Mouse (Mus musculus) embryonic facial prominence, embryonic 11.5 days (tissue): Measurements from ENCODE around the gene Gm10486. TPM values are rescaled to one million over a fixed set of nuclear protein-coding genes. Genes with fewer than 3 reads are reported as not detected.
"Not testable (repeated sequence)": the region's sequence is repeated elsewhere in the genome, so short reads cannot be mapped to it uniquely, and the experiment has no call there.

Experiments
- ATAC-seq: fragments of 200-750 bp; cut with Nextera tagmentation; replicated peaks from 2 replicates; pipeline ENCODE4 v1.8.0; 2017; ENCODE audit warnings: low read depth; ENCODE audit not compliant: insufficient number of reproducible peaks, low FRiP score, low TSS enrichment
- DNase-seq: peaks from one replicate; pipeline ENCODE4 v3.0.0-alpha.2; 2015; ENCODE audit warnings: low spot score
- H3K27ac ChIP-seq: fragments of 300-500 bp; sonication (generic); replicated peaks from 2 replicates; pipeline ENCODE4 v1.5.1; 2014; ENCODE audit warnings: mild to moderate bottlenecking, low read depth, low read length, control low read depth
- H3K27me3 ChIP-seq: fragments of 300-500 bp; sonication (generic); 2 replicates; pipeline ENCODE4 v1.6.1; 2014; ENCODE audit warnings: mild to moderate bottlenecking, low read length, moderate library complexity, mixed read lengths; ENCODE audit not compliant: control insufficient read depth, insufficient read depth
- H3K36me3 ChIP-seq: fragments of 300-500 bp; sonication (generic); replicated peaks from 2 replicates; pipeline ENCODE4 v1.6.1; 2014; ENCODE audit warnings: low read depth, mild to moderate bottlenecking, low read length, moderate library complexity, mixed read lengths; ENCODE audit not compliant: control insufficient read depth, insufficient read depth
- H3K4me1 ChIP-seq: fragments of 300-500 bp; sonication (generic); 2 replicates; pipeline ENCODE4 v1.6.1; 2014; ENCODE audit warnings: low read length, mixed read lengths; ENCODE audit not compliant: control insufficient read depth, insufficient read depth
- H3K4me2 ChIP-seq: fragments of 300-500 bp; sonication (generic); 2 replicates; pipeline ENCODE4 v1.6.1; 2014; ENCODE audit warnings: low read depth, mild to moderate bottlenecking, control low read depth, low read length, moderate library complexity
- H3K4me3 ChIP-seq: fragments of 300-500 bp; sonication (generic); 2 replicates; pipeline ENCODE4 v1.5.1; 2014; ENCODE audit warnings: low read depth, low read length, control low read depth
- H3K9ac ChIP-seq: fragments of 300-500 bp; sonication (generic); replicated peaks from 2 replicates; pipeline ENCODE4 v1.6.1; 2014; ENCODE audit warnings: mild to moderate bottlenecking, control low read depth, low read length
- H3K9me3 ChIP-seq: fragments of 300-500 bp; sonication (generic); replicated peaks from 2 replicates; pipeline ENCODE4 v1.6.1; 2016; ENCODE audit warnings: mild to moderate bottlenecking, low read length, inconsistent platforms, mixed read lengths; ENCODE audit not compliant: control insufficient read depth
- WGBS: fragments of 180-500 bp; shearing (Covaris S2); extraction: QIAGEN DNeasy Blood & Tissue Kit; methylation state at CpG from one replicate; pipeline ENCODE4 v1.1.7; 2014; 5-methylcytosine and 5-hydroxymethylcytosine counted together
- polyA plus RNA-seq: library from polyadenylated mRNA; unstranded; fragments of >200 nt; fragmentation: Nextera tagmentation; extraction: Ambion mirVana; gene quantifications from 2 replicates; pipeline ENCODE4 v1.2.1, GENCODE M21; 2014

Gm10486 gene
- polyA plus RNA-seq = not detected in 2 replicates

GRCm38 (mm10) chrX:35067084-35067483 lies at the start of gene Gm10486:
Gene Gm10486, plus strand, starts transcription at chrX:35067384.
- no CpG with 5 or more reads among the region's 6 CpGs for WGBS
- H3K9me3 ChIP-seq, H3K4me2 ChIP-seq, H3K36me3 ChIP-seq, H3K27me3 ChIP-seq, H3K27ac ChIP-seq, ATAC-seq, DNase-seq, H3K4me1 ChIP-seq, H3K4me3 ChIP-seq, H3K9ac ChIP-seq: not testable (repeated sequence)
